Mouse (Mus musculus): ENCODE measurements around the gene Slc30a2. TPM values are rescaled to one million over a fixed set of nuclear protein-coding genes. Genes with fewer than 3 reads are reported as not detected.

Gene Slc30a2
- total RNA-seq, 1 experiment: 24.3 TPM

DNA sequence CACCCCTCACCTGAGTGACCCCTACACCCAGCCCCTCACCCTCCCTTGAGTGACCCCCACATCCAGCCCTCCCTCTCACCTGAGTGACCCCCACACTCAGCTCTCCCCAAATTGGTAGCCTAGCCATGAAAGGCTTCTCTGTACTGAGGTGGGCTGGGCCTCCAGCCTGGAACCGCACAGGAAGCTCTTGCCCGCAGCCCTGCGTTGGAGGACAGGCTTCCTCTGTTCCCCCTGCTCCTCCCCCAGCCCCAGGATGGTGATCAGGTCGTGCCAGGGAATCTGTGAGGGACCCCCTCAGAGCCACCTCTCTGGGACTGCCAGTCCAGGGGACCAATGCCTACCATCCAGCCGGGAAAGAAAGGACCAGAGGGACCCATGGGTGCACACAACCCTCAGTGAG lies 22.3 kb downstream of the Slc30a2 start:
- no peak for DNase-seq (ENCODE audit: low read depth, low spot score)
- TF ChIP-seq MAFK (IDR thresholded peaks at IDR 0.05; ENCODE audit: insufficient read depth, low read depth, low read length) (no peak), ZNF384 (IDR thresholded peaks at IDR 0.05; ENCODE audit: low read depth, low read length) (no peak), CHD2 (IDR thresholded peaks at IDR 0.05; ENCODE audit: low read depth, low read length) (no peak), ZC3H11A (IDR thresholded peaks at IDR 0.05; ENCODE audit: borderline replicate concordance, low read depth, low read length) (no peak), HCFC1 (IDR thresholded peaks at IDR 0.05; ENCODE audit: borderline replicate concordance, insufficient read depth, low read length) (no peak)
- in situ Hi-C loops (cut with MboI; ENCODE audit: low sequenced_read_pairs in 2 of 2, unreplicated experiment in 2 of 2): no loop called here
- peaks cover 0 to 2% of the 10 kb centered on the region in 2 experiments; a peak in 2 of 4 replicates for H3K4me1 ChIP-seq (ENCODE audit: control insufficient read depth in 2 of 2, insufficient read depth in 2 of 2, low read length in 2 of 2, poor library complexity in 1 of 2)
- H3K4me3 ChIP-seq (ENCODE audit: insufficient read depth in 1 of 2, low read depth in 1 of 2, low read length in 2 of 2, poor library complexity in 1 of 2, severe bottlenecking in 1 of 2): no peak overlapping the region
- no peaks in the 10 kb centered on the region for H3K36me3 ChIP-seq (ENCODE audit: control insufficient read depth, insufficient read depth, low read length, poor library complexity, severe bottlenecking)
- H3K9ac ChIP-seq (ENCODE audit: insufficient read depth, low read depth, low read length, poor library complexity, severe bottlenecking): no peak overlapping the region
- H3K9me3 ChIP-seq (ENCODE audit: control insufficient read depth, insufficient read depth, low read depth, low read length): no peaks in the 10 kb centered on the region
- H3K27ac ChIP-seq (ENCODE audit: insufficient read depth, low read depth, low read length, poor library complexity, severe bottlenecking): no peak overlapping the region

GRCm38 (mm10) chr4:134370649-134371221 lies 27.8 kb downstream of the Slc30a2 start:
- Histone ChIP-seq H3K4me1 (ENCODE audit: control insufficient read depth in 2 of 2, insufficient read depth in 2 of 2, low read length in 2 of 2, poor library complexity in 1 of 2) (peaks cover 2 to 12% of the 10 kb centered on the region in 2 experiments; a peak in 2 of 4 replicates), H3K9ac (ENCODE audit: insufficient read depth, low read depth, low read length, poor library complexity, severe bottlenecking) (peak overlapping the region; percentile 25; the same call in 1 of the 2 replicates), H3K27ac (ENCODE audit: insufficient read depth, low read depth, low read length, poor library complexity, severe bottlenecking) (no peak overlapping the region), H3K9me3 (ENCODE audit: control insufficient read depth, insufficient read depth, low read depth, low read length) (no peaks in the 10 kb centered on the region), H3K36me3 (ENCODE audit: control insufficient read depth, insufficient read depth, low read length, poor library complexity, severe bottlenecking) (no peaks in the 10 kb centered on the region), H3K4me3 (ENCODE audit: insufficient read depth in 1 of 2, low read depth in 1 of 2, low read length in 2 of 2, poor library complexity in 1 of 2, severe bottlenecking in 1 of 2) (peak overlapping the region; percentile 74 to 83)
- no peak for TF ChIP-seq ZC3H11A (IDR thresholded peaks at IDR 0.05; ENCODE audit: borderline replicate concordance, low read depth, low read length)
- no peak for TF ChIP-seq CHD2 (IDR thresholded peaks at IDR 0.05; ENCODE audit: low read depth, low read length)
- TF ChIP-seq HCFC1 (IDR thresholded peaks at IDR 0.05; ENCODE audit: borderline replicate concordance, insufficient read depth, low read length): no peak
- no peak for TF ChIP-seq MAFK (IDR thresholded peaks at IDR 0.05; ENCODE audit: insufficient read depth, low read depth, low read length)
- TF ChIP-seq ZNF384 (IDR thresholded peaks at IDR 0.05; ENCODE audit: low read depth, low read length): no peak
- no peak for DNase-seq (ENCODE audit: low read depth, low spot score)
- in situ Hi-C loops (cut with MboI; ENCODE audit: low sequenced_read_pairs in 2 of 2, unreplicated experiment in 2 of 2): no loop called here

- Histone ChIP-seq H3K4me1 (ENCODE audit: control insufficient read depth in 2 of 2, insufficient read depth in 2 of 2, low read length in 2 of 2, poor library complexity in 1 of 2) (peaks cover 2 to 18% of the 10 kb centered on the region in 2 experiments; a peak in 2 of 4 replicates), H3K4me3 (ENCODE audit: insufficient read depth in 1 of 2, low read depth in 1 of 2, low read length in 2 of 2, poor library complexity in 1 of 2, severe bottlenecking in 1 of 2) (peak overlapping the region; percentile 74 to 83), H3K27ac (ENCODE audit: insufficient read depth, low read depth, low read length, poor library complexity, severe bottlenecking) (no peak overlapping the region), H3K9ac (ENCODE audit: insufficient read depth, low read depth, low read length, poor library complexity, severe bottlenecking) (peak overlapping the region; percentile 25), H3K9me3 (ENCODE audit: control insufficient read depth, insufficient read depth, low read depth, low read length) (no peaks in the 10 kb centered on the region), H3K36me3 (ENCODE audit: control insufficient read depth, insufficient read depth, low read length, poor library complexity, severe bottlenecking) (no peaks in the 10 kb centered on the region)
- TF ChIP-seq MAFK (IDR thresholded peaks at IDR 0.05; ENCODE audit: insufficient read depth, low read depth, low read length) (no peak), CHD2 (IDR thresholded peaks at IDR 0.05; ENCODE audit: low read depth, low read length) (no peak), ZC3H11A (IDR thresholded peaks at IDR 0.05; ENCODE audit: borderline replicate concordance, low read depth, low read length) (no peak), HCFC1 (IDR thresholded peaks at IDR 0.05; ENCODE audit: borderline replicate concordance, insufficient read depth, low read length) (no peak), ZNF384 (IDR thresholded peaks at IDR 0.05; ENCODE audit: low read depth, low read length) (no peak)
- in situ Hi-C loops (cut with MboI; ENCODE audit: low sequenced_read_pairs in 2 of 2, unreplicated experiment in 2 of 2): no loop called here
- no peak for DNase-seq (ENCODE audit: low read depth, low spot score)
These were observed 28.4 kb downstream of the Slc30a2 start for GRCm38 (mm10) chr4:134371316-134371855.

DNA sequence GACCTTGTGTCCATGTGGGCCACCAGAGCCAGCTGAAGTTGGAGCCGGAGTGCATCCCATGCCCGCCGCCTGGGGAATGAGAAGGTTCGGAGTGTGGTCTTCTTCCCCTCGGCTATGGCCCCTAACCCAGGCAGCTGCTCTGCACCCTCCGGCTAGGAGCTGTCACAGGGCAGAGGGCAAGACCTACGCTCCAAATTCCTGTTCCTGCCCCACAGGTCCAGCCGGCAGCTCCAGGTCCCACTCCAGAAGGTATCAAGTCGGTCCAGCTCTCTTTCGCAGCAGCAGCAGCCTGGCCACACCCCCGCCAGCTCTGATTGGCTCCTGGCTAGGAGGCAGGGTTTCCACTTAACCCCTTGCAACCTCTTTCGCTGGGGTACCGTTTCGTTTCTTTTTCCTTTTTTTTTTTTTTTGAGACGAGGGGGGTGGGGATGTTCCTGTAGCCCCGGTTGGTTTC lies 29.3 kb downstream of the Slc30a2 start:
- in situ Hi-C loops (cut with MboI; ENCODE audit: low sequenced_read_pairs in 2 of 2, unreplicated experiment in 2 of 2): no loop called here
- DNase-seq (ENCODE audit: low read depth, low spot score): no peak
- no peaks in the 10 kb centered on the region for H3K9me3 ChIP-seq (ENCODE audit: control insufficient read depth, insufficient read depth, low read depth, low read length)
- TF ChIP-seq ZNF384 (IDR thresholded peaks at IDR 0.05; ENCODE audit: low read depth, low read length) (peak; percentile 91), HCFC1 (IDR thresholded peaks at IDR 0.05; ENCODE audit: borderline replicate concordance, insufficient read depth, low read length) (no peak), CHD2 (IDR thresholded peaks at IDR 0.05; ENCODE audit: low read depth, low read length) (no peak)
- H3K4me3 ChIP-seq (ENCODE audit: insufficient read depth in 1 of 2, low read depth in 1 of 2, low read length in 2 of 2, poor library complexity in 1 of 2, severe bottlenecking in 1 of 2): peak overlapping the region; percentile 74 to 83
- peak overlapping the region; percentile 48; the same call in 1 of the 2 replicates for H3K9ac ChIP-seq (ENCODE audit: insufficient read depth, low read depth, low read length, poor library complexity, severe bottlenecking)
- H3K27ac ChIP-seq (ENCODE audit: insufficient read depth, low read depth, low read length, poor library complexity, severe bottlenecking): no peak overlapping the region
- H3K36me3 ChIP-seq (ENCODE audit: control insufficient read depth, insufficient read depth, low read length, poor library complexity, severe bottlenecking): no peaks in the 10 kb centered on the region
- peaks cover 2 to 19% of the 10 kb centered on the region in 2 experiments; a peak in 2 of 4 replicates for H3K4me1 ChIP-seq (ENCODE audit: control insufficient read depth in 2 of 2, insufficient read depth in 2 of 2, low read length in 2 of 2, poor library complexity in 1 of 2)

Data from ES-E14 (cell line).